Mouse (Mus musculus): ENCODE results near the gene BC034090. TPM values are rescaled to one million over a fixed set of nuclear protein-coding genes. Genes with fewer than 3 reads are reported as not detected.

Gene BC034090
- polyA plus RNA-seq (2014; fragmentation: Nextera tagmentation; extraction: Ambion mirVana): 3.4 and 3.9 TPM in 2 replicates

DNA sequence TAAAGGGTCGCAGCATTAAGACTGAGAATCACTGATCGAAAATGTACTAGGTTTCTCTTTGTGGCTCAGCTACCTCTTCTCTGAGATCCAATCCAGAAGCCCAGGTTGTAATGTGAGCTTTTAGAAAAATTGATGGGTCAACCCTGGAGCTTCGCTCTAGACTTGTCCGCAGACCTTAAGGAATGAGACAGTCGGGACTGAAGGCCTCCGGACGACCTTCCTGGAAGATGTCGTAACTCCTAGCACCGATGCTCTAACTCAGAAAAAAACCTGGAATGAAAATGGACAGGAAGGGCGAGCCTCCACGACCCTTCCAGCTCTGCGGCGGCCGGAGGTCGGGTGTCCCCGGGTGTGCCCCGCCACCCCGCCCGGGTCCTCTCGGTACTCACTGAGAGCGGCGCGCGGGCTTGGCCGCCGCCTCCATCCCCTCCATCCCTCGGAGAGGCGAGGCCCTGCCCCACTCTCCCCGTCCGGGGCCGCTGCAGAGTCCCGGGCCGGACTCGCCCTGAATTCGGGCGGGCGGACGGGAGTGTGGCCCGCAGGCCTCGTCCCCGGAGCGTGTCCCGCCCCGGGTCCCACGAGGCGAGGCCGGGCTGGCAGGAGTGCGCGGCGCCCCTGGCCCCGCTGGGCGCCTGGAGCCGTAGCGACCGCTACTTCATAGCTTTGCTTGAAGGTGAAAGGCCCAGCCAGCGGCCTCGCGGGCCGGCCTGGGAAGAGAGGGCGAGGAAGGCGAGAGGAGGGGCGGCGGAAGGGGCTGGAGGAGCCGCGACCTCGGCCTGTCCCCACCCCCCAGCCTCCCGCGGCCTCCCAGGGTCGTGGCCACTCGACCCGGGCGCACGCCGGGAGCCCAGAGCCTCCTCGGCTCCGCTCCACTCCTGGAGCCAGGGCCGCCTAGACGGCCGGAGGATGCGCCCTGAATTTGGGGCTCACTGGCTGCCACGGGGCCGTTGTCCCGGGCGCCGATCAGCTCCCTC lies at the start of gene BC034090:
TSS of gene BC034090 (minus strand) at position 648 of the 974 bp plus-strand sequence.
- 2% methylated on average over 77 of the region's 85 CpGs for WGBS

DNA sequence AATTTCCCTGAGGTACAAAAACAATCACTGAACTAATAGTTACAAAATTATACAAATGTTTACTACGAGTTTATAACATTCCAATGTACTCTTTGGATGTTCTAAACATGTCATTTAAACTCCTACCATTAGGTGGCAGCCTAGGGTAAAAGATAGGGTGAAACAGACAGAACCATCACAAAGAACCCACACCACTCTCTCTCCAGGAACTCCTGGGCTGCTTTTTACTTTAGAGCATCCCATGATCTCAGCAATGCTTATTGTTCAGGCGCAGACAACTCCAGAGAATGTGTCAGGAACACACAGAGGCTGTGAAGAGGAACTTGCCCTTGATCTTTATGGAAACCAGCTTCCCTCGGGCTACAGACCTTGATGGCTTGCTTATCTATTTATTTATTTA lies 49.2 kb upstream of the BC034090 start:
- Histone ChIP-seq H3K4me3 (ENCODE audit: low read depth, low read length) (no peak overlapping the region), H3K27ac (ENCODE audit: low read depth) (no peak overlapping the region), H3K4me2 (no peak overlapping the region), H3K36me3 (ENCODE audit: insufficient read depth) (peaks cover 12% of the 10 kb centered on the region; the same call in 1 of the 2 replicates), H3K4me1 (ENCODE audit: insufficient read depth) (no peaks in the 10 kb centered on the region), H3K9me3 (ENCODE audit: low read depth, low read length) (no peaks in the 10 kb centered on the region), H3K27me3 (ENCODE audit: insufficient read depth, low read length) (no peaks in the 10 kb centered on the region), H3K9ac (no peak overlapping the region)
- TF ChIP-seq CTCF (IDR thresholded peaks at IDR 0.05; ENCODE audit: low read depth): peak; percentile 79
- DNase-seq: peak; percentile 93
- WGBS: 11% methylated on average over 3 of the region's 3 CpGs
- peak; percentile 81; the same call in 1 of the 2 replicates for ATAC-seq (ENCODE audit: insufficient read depth)

More for the DNA sequence above, at the start of gene BC034090:
- DNase-seq (peak; percentile 73), ATAC-seq (ENCODE audit: insufficient read depth) (peak; percentile 87)
- Histone ChIP-seq H3K36me3 (ENCODE audit: insufficient read depth) (peaks cover 14% of the 10 kb centered on the region), H3K9me3 (ENCODE audit: low read depth, low read length) (no peaks in the 10 kb centered on the region), H3K4me2 (peak within 1 kb of the TSS; percentile 84), H3K4me3 (ENCODE audit: low read depth, low read length) (peak within 1 kb of the TSS; percentile 57), H3K4me1 (ENCODE audit: insufficient read depth) (no peaks in the 10 kb centered on the region), H3K27ac (ENCODE audit: low read depth) (peak within 1 kb of the TSS; percentile 80), H3K9ac (peak within 1 kb of the TSS; percentile 83), H3K27me3 (ENCODE audit: insufficient read depth, low read length) (peaks cover 19% of the 10 kb centered on the region)
- TF ChIP-seq CTCF (IDR thresholded peaks at IDR 0.05; ENCODE audit: low read depth): no peak

DNA sequence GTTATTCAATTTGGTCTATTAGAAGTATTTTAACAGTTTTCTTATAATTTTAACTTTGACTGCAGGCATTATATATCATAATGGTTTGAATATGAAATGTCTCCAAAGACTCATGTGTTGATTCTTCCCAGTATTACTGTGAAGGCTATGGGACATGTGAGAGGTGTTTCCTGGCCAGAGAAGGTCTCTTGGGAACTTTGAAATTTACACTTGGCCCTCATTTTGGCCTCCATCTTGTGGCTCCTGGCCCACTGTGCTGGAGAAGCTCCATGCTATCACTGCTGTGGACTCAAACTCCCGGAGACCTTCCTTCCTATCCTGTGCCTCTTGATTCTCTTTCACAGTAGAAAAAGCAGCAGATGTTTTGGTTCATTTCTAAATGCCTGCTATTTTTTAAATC lies 45.2 kb upstream of the BC034090 start:
- Histone ChIP-seq H3K4me1 (ENCODE audit: insufficient read depth) (no peaks in the 10 kb centered on the region), H3K9ac (no peak overlapping the region), H3K9me3 (ENCODE audit: low read depth, low read length) (no peaks in the 10 kb centered on the region), H3K4me2 (no peak overlapping the region), H3K4me3 (ENCODE audit: low read depth, low read length) (no peak overlapping the region), H3K27me3 (ENCODE audit: insufficient read depth, low read length) (no peaks in the 10 kb centered on the region), H3K27ac (ENCODE audit: low read depth) (no peak overlapping the region), H3K36me3 (ENCODE audit: insufficient read depth) (peaks cover 22% of the 10 kb centered on the region; the same call in 1 of the 2 replicates)
- TF ChIP-seq CTCF (IDR thresholded peaks at IDR 0.05; ENCODE audit: low read depth): no peak
- DNase-seq (no peak), ATAC-seq (ENCODE audit: insufficient read depth) (no peak)
- WGBS: 92% methylated on average over 1 of the region's 1 CpGs

DNA sequence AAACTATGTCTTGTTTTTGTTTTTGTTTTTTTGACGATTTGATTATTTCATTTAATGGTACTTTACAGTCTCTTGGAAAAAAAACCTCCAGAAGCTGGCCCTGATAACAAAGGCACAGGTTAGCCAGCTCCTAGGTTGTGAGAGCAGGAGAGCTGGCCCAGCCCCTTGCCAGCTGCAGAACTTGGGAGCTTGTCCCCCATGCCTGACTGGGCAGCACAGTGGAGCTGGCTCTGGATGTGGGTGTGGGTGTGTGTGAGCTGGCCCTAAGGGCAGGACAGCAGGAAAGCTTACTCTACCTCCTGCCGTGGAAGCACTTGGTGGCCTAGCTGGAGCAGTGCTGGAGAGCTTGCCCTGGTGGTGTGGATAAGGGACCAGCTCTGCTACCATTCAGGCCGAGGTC lies 43.8 kb upstream of the BC034090 start:
- Histone ChIP-seq H3K27me3 (ENCODE audit: insufficient read depth, low read length) (no peaks in the 10 kb centered on the region), H3K9ac (no peak overlapping the region), H3K27ac (ENCODE audit: low read depth) (no peak overlapping the region), H3K4me2 (no peak overlapping the region), H3K4me1 (ENCODE audit: insufficient read depth) (no peaks in the 10 kb centered on the region), H3K4me3 (ENCODE audit: low read depth, low read length) (no peak overlapping the region), H3K36me3 (ENCODE audit: insufficient read depth) (peaks cover 24% of the 10 kb centered on the region; the same call in 1 of the 2 replicates), H3K9me3 (ENCODE audit: low read depth, low read length) (no peaks in the 10 kb centered on the region)
- no peak for TF ChIP-seq CTCF (IDR thresholded peaks at IDR 0.05; ENCODE audit: low read depth)
- DNase-seq: no peak
- 77% methylated on average over 3 of the region's 3 CpGs for WGBS
- ATAC-seq (ENCODE audit: insufficient read depth): no peak

DNA sequence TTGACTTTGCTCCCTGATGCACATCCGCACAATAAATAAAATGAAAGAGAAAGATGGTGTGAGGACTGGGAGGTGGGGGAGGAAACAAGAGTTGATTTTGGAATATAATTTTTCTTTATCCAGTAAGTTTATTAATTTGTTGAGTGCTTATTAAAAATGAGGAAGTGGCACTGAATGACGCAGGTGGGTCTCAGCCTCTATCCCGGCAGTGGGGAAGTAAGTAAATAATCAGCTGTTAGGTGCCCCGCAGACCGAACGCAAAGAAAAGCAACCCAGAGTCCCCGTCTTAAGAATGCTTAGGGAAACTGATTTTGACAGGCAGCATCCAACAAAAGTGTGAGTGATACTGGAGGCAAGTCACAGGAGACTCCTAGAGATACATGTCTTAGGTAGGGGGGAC lies 39.6 kb upstream of the BC034090 start:
- Histone ChIP-seq H3K27ac (ENCODE audit: low read depth) (no peak overlapping the region), H3K4me1 (ENCODE audit: insufficient read depth) (no peaks in the 10 kb centered on the region), H3K4me2 (no peak overlapping the region), H3K9me3 (ENCODE audit: low read depth, low read length) (no peaks in the 10 kb centered on the region), H3K4me3 (ENCODE audit: low read depth, low read length) (no peak overlapping the region), H3K9ac (no peak overlapping the region), H3K36me3 (ENCODE audit: insufficient read depth) (peaks cover 20% of the 10 kb centered on the region; the same call in 1 of the 2 replicates), H3K27me3 (ENCODE audit: insufficient read depth, low read length) (no peaks in the 10 kb centered on the region)
- no peak for TF ChIP-seq CTCF (IDR thresholded peaks at IDR 0.05; ENCODE audit: low read depth)
- ATAC-seq (ENCODE audit: insufficient read depth) (no peak), DNase-seq (no peak)
- WGBS: 77% methylated on average over 7 of the region's 7 CpGs

DNA sequence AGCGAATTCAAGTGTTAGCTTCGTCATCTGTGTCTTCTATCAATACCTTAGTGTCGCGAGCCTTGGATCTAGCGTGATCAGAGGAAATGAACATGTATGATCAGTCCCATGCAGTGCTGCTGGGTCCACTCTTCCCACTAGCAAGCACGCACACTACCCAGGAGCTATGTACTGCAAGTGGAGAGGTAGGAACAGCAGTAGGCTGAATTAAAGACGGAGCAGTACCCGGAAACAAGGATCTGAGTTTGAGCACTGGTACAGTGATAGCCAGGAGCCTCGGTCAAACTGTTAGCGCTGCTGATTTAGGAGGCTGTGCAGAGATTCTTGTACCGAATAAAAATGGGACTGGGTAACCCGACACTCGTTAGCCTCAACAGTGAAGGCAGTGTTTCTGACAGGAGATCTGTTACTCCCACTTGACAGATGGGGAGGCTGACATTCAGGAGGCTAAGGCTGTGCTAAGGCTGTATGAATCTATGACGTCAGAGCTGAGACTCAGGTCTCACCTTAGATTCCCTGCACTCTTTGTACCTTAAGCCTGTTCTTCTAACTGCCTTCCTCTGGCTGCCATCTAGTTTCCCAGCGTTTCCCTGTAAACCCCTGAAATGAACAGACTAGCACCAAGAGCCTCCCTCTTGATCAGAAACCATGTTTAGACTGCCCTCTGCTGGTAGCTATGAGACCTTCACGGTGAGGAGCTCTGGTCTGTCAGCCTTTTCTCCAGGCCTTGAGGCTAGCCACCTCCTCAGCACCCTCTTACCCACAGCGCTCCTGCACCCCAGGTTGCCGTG lies 37.0 kb upstream of the BC034090 start:
- Histone ChIP-seq H3K4me3 (ENCODE audit: low read depth, low read length) (no peak overlapping the region), H3K4me2 (no peak overlapping the region), H3K4me1 (ENCODE audit: insufficient read depth) (no peaks in the 10 kb centered on the region), H3K27me3 (ENCODE audit: insufficient read depth, low read length) (no peaks in the 10 kb centered on the region), H3K9me3 (ENCODE audit: low read depth, low read length) (no peaks in the 10 kb centered on the region), H3K27ac (ENCODE audit: low read depth) (no peak overlapping the region), H3K36me3 (ENCODE audit: insufficient read depth) (0 out of 2 replicates have a peak, but pooled peaks cover 13% of the 10 kb centered on the region), H3K9ac (no peak overlapping the region)
- DNase-seq: peak; percentile 95
- TF ChIP-seq CTCF (IDR thresholded peaks at IDR 0.05; ENCODE audit: low read depth): peak; percentile 93
- ATAC-seq (ENCODE audit: insufficient read depth): peak; percentile 91
- 50% methylated on average over 18 of the region's 18 CpGs for WGBS
